Mouse (Mus musculus): ENCODE data around the gene Ctnnbl1. TPM values are rescaled to one million over a fixed set of nuclear protein-coding genes. Genes with fewer than 3 reads are reported as not detected.

Ctnnbl1 gene
- total RNA-seq, 2 experiments from 2014 or later: 17.6 to 18.0 TPM

DNA sequence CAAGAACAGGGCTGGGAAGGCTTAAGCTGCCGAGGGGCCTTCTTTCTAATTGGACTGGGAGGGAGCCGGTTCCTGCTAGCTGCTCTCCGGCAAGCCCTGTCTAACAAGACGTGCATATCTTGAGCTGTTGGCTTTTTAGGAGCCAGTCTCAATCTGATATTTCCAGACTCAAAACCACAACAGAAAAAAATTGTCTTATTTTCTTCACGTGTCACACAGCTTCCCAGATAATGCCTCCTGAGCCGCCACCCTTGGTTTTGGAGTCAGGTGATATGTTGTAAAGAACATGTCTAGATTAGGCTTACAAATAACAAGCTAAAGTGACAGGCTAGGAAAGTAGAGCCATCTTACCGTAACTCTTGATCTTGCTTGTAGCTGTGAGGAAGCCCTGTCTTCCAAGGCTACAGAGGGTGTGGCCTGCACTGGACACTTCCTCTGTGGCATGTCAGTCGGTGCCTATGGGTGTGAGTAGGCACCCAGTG is 56.7 kb downstream of the Ctnnbl1 start:
- no peak for DNase-seq

GRCm38 (mm10) chr2:157795627-157796423 is 58.6 kb downstream of the Ctnnbl1 start:
- DNase-seq: no peak

- DNase-seq: no peak
Observed at GRCm38 (mm10) chr2:157799533-157799932, 62.3 kb downstream of the Ctnnbl1 start.

DNA sequence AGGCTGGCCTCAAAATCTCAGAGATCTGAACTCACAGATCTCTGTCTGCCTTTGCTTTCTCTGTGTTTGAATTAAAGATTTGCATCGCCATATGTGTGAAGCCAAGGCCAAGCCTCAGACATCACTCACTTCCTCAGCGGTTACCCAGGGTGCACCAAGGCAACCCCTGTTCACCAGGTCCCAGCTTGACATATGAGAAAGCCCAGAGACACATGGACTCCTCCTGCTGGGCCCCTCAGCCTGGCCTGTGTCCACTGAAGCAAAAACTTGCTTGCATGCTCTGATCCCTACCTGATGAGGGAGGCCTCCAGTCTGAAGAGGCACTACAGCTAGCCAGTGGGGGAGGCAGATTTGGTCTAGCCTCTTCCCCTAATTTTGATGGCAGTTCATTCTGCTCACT is 63.1 kb downstream of the Ctnnbl1 start:
- DNase-seq: no peak

- DNase-seq: no peak
Observed at GRCm38 (mm10) chr2:157800746-157801501, 63.7 kb downstream of the Ctnnbl1 start.

DNA sequence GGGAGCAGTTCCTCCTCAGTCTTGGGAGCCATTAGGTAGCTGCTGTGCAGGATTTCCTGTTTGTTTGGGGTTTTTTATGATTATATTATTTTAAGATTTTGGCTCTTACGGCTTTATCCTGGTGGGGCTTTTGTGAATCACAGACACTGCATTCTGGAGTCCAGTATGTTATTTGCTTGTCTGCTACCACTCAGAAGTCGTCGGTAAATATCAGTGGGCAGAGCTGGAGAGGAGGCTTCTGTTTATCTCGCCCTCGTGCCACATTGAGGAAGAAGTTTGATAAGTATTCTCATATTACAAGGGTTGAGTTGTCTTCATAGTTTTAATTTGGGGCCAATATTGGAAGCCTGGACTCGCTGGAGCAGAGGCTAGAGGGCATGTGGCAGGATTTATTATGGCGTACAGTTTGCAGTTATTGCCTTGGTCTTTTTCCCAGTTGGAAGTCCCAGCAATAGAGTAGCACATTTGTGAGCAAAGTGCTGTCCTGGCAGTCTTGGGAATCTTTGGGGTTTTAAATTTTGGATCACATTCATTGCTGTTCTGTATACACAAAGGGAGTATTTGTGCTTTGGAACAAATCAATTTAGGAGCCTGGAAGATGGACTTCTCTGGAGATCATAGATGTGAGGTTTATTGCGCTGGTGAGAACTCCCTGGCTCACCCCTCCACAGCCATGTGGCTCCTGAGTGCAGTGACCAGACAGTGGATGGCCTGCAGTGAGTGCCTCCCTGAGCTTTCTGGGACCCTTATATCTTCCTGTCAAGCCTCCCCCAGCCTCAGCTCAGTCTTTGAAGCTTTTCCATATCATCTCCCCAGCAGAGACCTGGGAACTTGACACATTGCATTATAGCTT is 64.5 kb downstream of the Ctnnbl1 start:
- DNase-seq: no peak

GRCm38 (mm10) chr2:157802666-157803065 is 65.5 kb downstream of the Ctnnbl1 start:
- no peak for DNase-seq

DNA sequence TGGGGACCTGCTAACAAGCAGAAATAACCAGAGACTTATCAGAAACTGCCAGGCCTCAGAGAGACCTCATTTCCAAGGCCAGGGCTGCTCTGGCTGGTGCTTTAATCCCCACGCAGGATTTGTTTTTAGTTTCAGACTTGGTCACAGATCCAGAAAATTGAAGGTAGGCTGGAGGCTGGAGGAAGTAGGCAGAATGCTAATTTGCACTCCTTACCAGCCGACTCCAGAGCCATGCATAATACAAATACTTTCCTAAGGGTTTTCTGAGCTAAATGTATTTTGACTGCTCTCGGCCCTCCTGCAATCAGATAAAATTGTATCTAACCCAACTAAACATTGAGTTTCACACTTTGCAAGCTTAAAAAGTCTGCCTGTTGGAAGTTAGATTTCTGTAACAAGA is 67.2 kb downstream of the Ctnnbl1 start:
- no peak for DNase-seq

- DNase-seq: no peak
Observed at GRCm38 (mm10) chr2:157805091-157805490, 67.9 kb downstream of the Ctnnbl1 start.

DNA sequence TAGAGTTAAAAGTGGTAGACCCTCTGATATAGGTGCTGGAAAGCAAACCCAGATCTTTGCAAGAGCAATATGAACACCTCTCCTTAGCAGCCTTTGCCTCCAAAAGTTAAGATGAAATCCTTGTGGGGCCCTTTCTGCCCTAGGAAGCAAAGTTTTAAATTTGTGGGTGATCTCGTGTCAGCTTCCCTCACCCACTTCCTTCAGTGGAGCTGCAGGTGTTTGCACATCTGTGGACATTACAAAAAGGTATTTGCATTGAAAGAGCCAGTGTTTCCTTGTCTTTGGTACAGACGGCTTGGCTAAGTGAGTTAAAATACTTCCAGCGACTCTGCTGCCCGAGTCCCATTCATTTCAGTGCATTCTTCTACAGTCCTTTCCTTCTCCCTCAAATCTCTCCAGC is 69.9 kb downstream of the Ctnnbl1 start:
- DNase-seq: no peak

DNA sequence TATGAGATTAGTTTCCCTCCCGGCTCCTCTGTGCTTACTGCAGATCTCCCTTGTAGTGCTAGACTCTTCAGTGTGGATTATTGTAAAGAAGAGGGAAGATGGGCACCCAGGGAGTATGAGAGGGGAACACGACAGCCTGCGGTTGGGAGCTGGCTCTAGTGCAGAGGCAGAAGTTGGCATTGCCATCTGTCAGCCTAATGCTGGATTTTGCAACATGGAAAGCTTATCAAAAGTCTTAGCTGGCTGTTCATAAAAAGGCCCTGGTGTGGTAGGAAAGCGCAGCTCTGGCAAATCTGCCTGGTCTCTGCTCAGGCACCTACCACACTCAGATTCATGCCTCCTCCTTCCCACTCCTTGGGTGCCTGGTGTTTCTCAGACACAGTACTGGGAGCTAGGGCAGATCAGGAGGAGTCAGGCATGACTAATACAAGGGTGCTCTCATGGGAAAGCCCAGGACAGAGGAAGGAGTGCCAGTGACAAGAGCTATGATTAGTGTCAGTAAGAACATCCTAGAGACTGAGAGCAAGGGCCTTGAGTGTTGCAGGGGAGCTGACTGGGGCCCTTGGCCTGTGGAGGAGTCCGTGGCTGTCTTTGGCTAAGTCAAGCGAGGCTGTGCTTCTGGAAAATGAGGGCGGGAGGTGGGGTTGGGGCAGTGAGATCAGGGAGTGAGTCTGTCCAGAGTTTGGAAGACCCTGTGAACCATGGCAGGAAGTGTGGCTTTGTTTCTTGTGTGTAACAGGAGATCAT is 70.6 kb downstream of the Ctnnbl1 start:
- peak; percentile 3 to 9 for DNase-seq

GRCm38 (mm10) chr2:157808368-157808923 is 71.2 kb downstream of the Ctnnbl1 start:
- DNase-seq: no peak

DNA sequence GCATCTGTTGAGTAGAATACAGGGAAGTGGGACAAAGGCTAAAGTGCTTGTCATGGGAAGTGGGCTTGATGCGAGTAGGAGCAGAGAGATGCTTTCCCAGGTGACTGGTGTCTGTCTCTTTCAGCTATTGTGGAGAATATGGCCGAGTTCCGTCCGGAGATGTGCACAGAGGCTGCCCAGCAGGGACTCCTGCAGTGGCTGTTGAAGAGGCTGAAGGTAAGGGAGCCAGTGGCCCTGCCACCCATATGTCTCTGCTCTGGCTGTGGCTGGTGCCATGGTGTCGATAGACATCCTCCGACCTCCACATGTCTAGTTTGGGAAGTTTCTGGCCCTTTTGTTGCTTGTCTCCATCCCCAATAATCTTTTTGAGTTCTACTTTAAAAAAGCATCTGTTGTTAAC is 72.1 kb downstream of the Ctnnbl1 start:
- no peak for DNase-seq

DNA sequence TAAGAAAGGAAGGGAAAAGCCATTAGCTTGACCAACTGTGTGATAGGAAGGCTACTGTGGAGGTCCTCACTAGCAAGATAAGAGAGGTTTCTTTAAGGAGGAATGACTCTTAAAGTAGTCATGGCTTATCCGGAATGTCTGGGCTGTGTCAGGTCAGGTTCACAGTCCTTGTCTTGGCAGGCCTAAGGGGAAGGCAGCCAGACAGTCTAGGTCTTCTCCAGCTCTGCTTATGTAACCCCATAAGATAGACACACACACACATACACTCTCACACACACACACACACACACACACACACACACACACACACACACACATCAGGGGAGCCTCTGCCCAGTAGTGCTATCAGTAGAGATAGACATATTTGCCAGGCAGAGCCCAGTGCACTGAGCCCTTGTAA is 73.5 kb downstream of the Ctnnbl1 start:
- DNase-seq: no peak

DNA sequence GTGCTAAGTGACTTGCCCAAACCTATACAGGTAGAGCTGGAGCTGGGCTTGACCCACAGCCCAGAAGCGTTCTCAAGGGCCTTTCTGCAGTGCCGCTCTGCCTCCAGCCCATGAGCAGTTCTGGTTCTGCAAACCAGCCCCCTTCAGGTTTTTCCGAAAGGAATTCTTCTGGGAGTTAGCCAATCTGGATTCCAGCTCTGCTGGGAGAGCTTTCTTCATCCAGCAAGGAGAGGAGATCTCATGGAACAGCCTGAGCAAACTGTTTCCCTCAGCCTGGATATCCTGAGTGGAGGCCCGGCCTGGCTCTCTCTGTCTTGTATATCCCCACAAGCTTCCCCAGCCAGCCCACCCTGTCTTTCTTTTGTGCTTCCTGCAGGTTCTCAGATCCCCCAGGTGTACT is 75.9 kb downstream of the Ctnnbl1 start:
- DNase-seq: no peak

GRCm38 (mm10) chr2:157814116-157814964 is 77.1 kb downstream of the Ctnnbl1 start:
- no peak for DNase-seq

- no peak for DNase-seq
Observed at GRCm38 (mm10) chr2:157814965-157815283, 77.7 kb downstream of the Ctnnbl1 start.

- no peak for DNase-seq
Observed at GRCm38 (mm10) chr2:157817672-157818071, 80.5 kb downstream of the Ctnnbl1 start.

DNA sequence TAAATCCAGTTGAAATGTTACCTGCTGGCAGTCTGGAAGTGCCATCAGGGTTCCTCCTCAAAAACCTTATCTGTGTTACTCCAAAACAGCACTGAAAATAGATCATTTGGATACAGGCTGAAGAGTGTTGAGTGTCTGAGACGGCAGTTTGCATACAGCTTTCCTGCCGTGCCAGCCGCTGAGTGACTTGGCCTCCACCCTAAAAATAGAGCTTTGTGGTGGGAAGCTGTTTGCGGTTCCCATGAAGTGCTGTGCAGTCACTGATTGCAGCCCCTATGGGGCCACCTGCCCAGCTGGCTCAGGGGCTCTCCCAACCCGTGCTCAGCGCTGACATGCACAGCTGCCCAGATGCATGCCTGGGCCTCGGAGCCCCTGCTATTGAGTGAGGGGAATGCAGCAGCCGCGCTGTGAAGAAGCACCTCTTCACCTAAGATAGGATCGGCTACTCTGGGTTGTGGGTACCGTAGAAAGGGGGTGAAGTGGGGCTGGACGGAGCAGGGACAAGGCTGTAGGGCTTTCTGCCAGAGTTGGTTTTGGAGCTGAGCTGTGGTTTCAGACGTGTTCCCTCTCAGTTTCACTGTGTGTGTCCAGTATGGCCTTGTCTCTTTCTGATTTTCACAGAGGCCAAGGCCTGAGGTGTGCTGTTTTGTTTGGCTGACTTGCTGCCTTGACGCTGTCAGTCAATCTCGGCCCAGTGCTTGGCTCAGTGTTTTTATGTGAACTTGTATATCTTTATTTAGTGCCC is 81.5 kb downstream of the Ctnnbl1 start:
- DNase-seq: peak; percentile 28 to 49

GRCm38 (mm10) chr2:157819401-157819800 is 82.2 kb downstream of the Ctnnbl1 start:
- DNase-seq: no peak
